Mouse (Mus musculus): ENCODE measurements around the gene Gm8251. TPM values are rescaled to one million over a fixed set of nuclear protein-coding genes. Genes with fewer than 3 reads are reported as not detected.
A peak's percentile ranks its signal among the peaks of the same experiment; 100 is the strongest.

The Gm8251 gene
- 0.09 and 0.21 TPM in 2 replicates for polyA plus RNA-seq (2014; fragmentation: Nextera tagmentation; extraction: Ambion mirVana)

- Histone ChIP-seq H3K27ac (ENCODE audit: low read depth, low read length) (no peak within 1 kb of the TSS), H3K9ac (ENCODE audit: low read depth, low read length) (no peak within 1 kb of the TSS), H3K4me1 (replicated peaks; ENCODE audit: control insufficient read depth, insufficient read depth, low read length) (no peaks in the 10 kb centered on the region), H3K36me3 (ENCODE audit: control insufficient read depth, insufficient read depth, low read length) (no peaks in the 10 kb centered on the region), H3K4me2 (no peak within 1 kb of the TSS), H3K27me3 (replicated peaks; ENCODE audit: control insufficient read depth, insufficient read depth, low read length) (no peaks in the 10 kb centered on the region), H3K9me3 (ENCODE audit: control insufficient read depth, low read length) (no peaks in the 10 kb centered on the region), H3K4me3 (ENCODE audit: low read depth, low read length) (no peak within 1 kb of the TSS)
- no peak for ATAC-seq (replicated peaks; ENCODE audit: low FRiP score)
- 85% methylated on average over 2 of the region's 2 CpGs for WGBS
- no peak for DNase-seq (ENCODE audit: low spot score)
Measured at GRCm38 (mm10) chr1:44061836-44062235, at the start of gene Gm8251. Gene Gm8251, minus strand, starts transcription at chr1:44061936.

- Histone ChIP-seq H3K9me3 (ENCODE audit: control insufficient read depth, low read length) (no peaks in the 10 kb centered on the region), H3K27ac (ENCODE audit: low read depth, low read length) (0 out of 2 replicates have a peak overlapping the region, but pooled peaks have one; percentile 94), H3K4me1 (replicated peaks; ENCODE audit: control insufficient read depth, insufficient read depth, low read length) (peaks cover 6% of the 10 kb centered on the region; the same call in 1 of the 2 replicates), H3K27me3 (replicated peaks; ENCODE audit: control insufficient read depth, insufficient read depth, low read length) (no peaks in the 10 kb centered on the region), H3K9ac (ENCODE audit: low read depth, low read length) (peak overlapping the region; percentile 62), H3K36me3 (ENCODE audit: control insufficient read depth, insufficient read depth, low read length) (peaks cover 9% of the 10 kb centered on the region; the same call in 1 of the 2 replicates), H3K4me2 (peak overlapping the region; percentile 75), H3K4me3 (ENCODE audit: low read depth, low read length) (peak overlapping the region; percentile 91)
- DNase-seq (ENCODE audit: low spot score): peak; percentile 34
- no peak for ATAC-seq (replicated peaks; ENCODE audit: low FRiP score)
- 26% methylated on average over 5 of the region's 5 CpGs for WGBS
Measured at GRCm38 (mm10) chr1:44102939-44103338, 41.2 kb upstream of the Gm8251 start.

GRCm38 (mm10) chr1:44102259-44102717 lies 40.6 kb upstream of the Gm8251 start, which contains the start of gene Tex30:
Gene Tex30, minus strand, starts transcription at chr1:44102441.
- peak; percentile 93 for DNase-seq (ENCODE audit: low spot score)
- Histone ChIP-seq H3K9ac (ENCODE audit: low read depth, low read length) (peak within 1 kb of the TSS; percentile 95), H3K4me3 (ENCODE audit: low read depth, low read length) (peak within 1 kb of the TSS; percentile 91), H3K4me2 (peak within 1 kb of the TSS; percentile 75), H3K36me3 (ENCODE audit: control insufficient read depth, insufficient read depth, low read length) (peaks cover 12% of the 10 kb centered on the region; the same call in 1 of the 2 replicates), H3K27ac (ENCODE audit: low read depth, low read length) (peak within 1 kb of the TSS; percentile 94), H3K9me3 (ENCODE audit: control insufficient read depth, low read length) (no peaks in the 10 kb centered on the region), H3K27me3 (replicated peaks; ENCODE audit: control insufficient read depth, insufficient read depth, low read length) (no peaks in the 10 kb centered on the region), H3K4me1 (replicated peaks; ENCODE audit: control insufficient read depth, insufficient read depth, low read length) (peaks cover 6% of the 10 kb centered on the region; the same call in 1 of the 2 replicates)
- under 1% methylated on average over 53 of the region's 55 CpGs for WGBS
- peak; percentile 94 for ATAC-seq (replicated peaks; ENCODE audit: low FRiP score)

GRCm38 (mm10) chr1:44101448-44102225 lies 39.9 kb upstream of the Gm8251 start:
- peak overlapping the region; percentile 91 for H3K4me3 ChIP-seq (ENCODE audit: low read depth, low read length)
- peak overlapping the region; percentile 94 for H3K27ac ChIP-seq (ENCODE audit: low read depth, low read length)
- no peaks in the 10 kb centered on the region for H3K9me3 ChIP-seq (ENCODE audit: control insufficient read depth, low read length)
- peaks cover 10% of the 10 kb centered on the region; the same call in 1 of the 2 replicates for H3K36me3 ChIP-seq (ENCODE audit: control insufficient read depth, insufficient read depth, low read length)
- H3K4me2 ChIP-seq: peak overlapping the region; percentile 75
- ATAC-seq (replicated peaks; ENCODE audit: low FRiP score): peak; percentile 75
- peak overlapping the region; percentile 95 for H3K9ac ChIP-seq (ENCODE audit: low read depth, low read length)
- H3K4me1 ChIP-seq (replicated peaks; ENCODE audit: control insufficient read depth, insufficient read depth, low read length): peaks cover 6% of the 10 kb centered on the region; the same call in 1 of the 2 replicates
- peak; percentile 65 for DNase-seq (ENCODE audit: low spot score)
- no peaks in the 10 kb centered on the region for H3K27me3 ChIP-seq (replicated peaks; ENCODE audit: control insufficient read depth, insufficient read depth, low read length)
- under 1% methylated on average over 55 of the region's 55 CpGs for WGBS

- no peaks in the 10 kb centered on the region for H3K9me3 ChIP-seq (ENCODE audit: control insufficient read depth, low read length)
- H3K27me3 ChIP-seq (replicated peaks; ENCODE audit: control insufficient read depth, insufficient read depth, low read length): no peaks in the 10 kb centered on the region
- no peak overlapping the region for H3K27ac ChIP-seq (ENCODE audit: low read depth, low read length)
- H3K9ac ChIP-seq (ENCODE audit: low read depth, low read length): no peak overlapping the region
- ATAC-seq (replicated peaks; ENCODE audit: low FRiP score) (no peak), DNase-seq (ENCODE audit: low spot score) (no peak)
- no peak overlapping the region for H3K4me3 ChIP-seq (ENCODE audit: low read depth, low read length)
- no peak overlapping the region for H3K4me2 ChIP-seq
- no peaks in the 10 kb centered on the region for H3K4me1 ChIP-seq (replicated peaks; ENCODE audit: control insufficient read depth, insufficient read depth, low read length)
- H3K36me3 ChIP-seq (ENCODE audit: control insufficient read depth, insufficient read depth, low read length): no peaks in the 10 kb centered on the region
- 0% methylated on average over 1 of the region's 1 CpGs for WGBS
Measured at GRCm38 (mm10) chr1:44064625-44065024, 2.9 kb upstream of the Gm8251 start.

- no peak for ATAC-seq (replicated peaks; ENCODE audit: low FRiP score)
Measured at GRCm38 (mm10) chr1:44063439-44063838, 1.7 kb upstream of the Gm8251 start.

GRCm38 (mm10) chr1:44057805-44058204 lies 3.9 kb downstream of the Gm8251 start:
- Histone ChIP-seq H3K4me3 (ENCODE audit: low read depth, low read length) (no peak overlapping the region), H3K9ac (ENCODE audit: low read depth, low read length) (no peak overlapping the region), H3K36me3 (ENCODE audit: control insufficient read depth, insufficient read depth, low read length) (no peaks in the 10 kb centered on the region), H3K4me1 (replicated peaks; ENCODE audit: control insufficient read depth, insufficient read depth, low read length) (no peaks in the 10 kb centered on the region), H3K27me3 (replicated peaks; ENCODE audit: control insufficient read depth, insufficient read depth, low read length) (no peaks in the 10 kb centered on the region), H3K27ac (ENCODE audit: low read depth, low read length) (no peak overlapping the region), H3K9me3 (ENCODE audit: control insufficient read depth, low read length) (no peaks in the 10 kb centered on the region), H3K4me2 (no peak overlapping the region)
- ATAC-seq (replicated peaks; ENCODE audit: low FRiP score) (no peak), DNase-seq (ENCODE audit: low spot score) (no peak)
- WGBS: 71% methylated on average over 3 of the region's 3 CpGs

More at GRCm38 (mm10) chr1:44063439-44063838, 1.7 kb upstream of the Gm8251 start:
- H3K9ac ChIP-seq (ENCODE audit: low read depth, low read length): no peak overlapping the region
- H3K36me3 ChIP-seq (ENCODE audit: control insufficient read depth, insufficient read depth, low read length): no peaks in the 10 kb centered on the region
- 91% methylated on average over 6 of the region's 6 CpGs for WGBS
- H3K27ac ChIP-seq (ENCODE audit: low read depth, low read length): no peak overlapping the region
- DNase-seq (ENCODE audit: low spot score): no peak
- H3K4me1 ChIP-seq (replicated peaks; ENCODE audit: control insufficient read depth, insufficient read depth, low read length): no peaks in the 10 kb centered on the region
- no peaks in the 10 kb centered on the region for H3K27me3 ChIP-seq (replicated peaks; ENCODE audit: control insufficient read depth, insufficient read depth, low read length)
- no peak overlapping the region for H3K4me3 ChIP-seq (ENCODE audit: low read depth, low read length)
- no peak overlapping the region for H3K4me2 ChIP-seq
- no peaks in the 10 kb centered on the region for H3K9me3 ChIP-seq (ENCODE audit: control insufficient read depth, low read length)

- Histone ChIP-seq H3K36me3 (ENCODE audit: control insufficient read depth, insufficient read depth, low read length) (no peaks in the 10 kb centered on the region), H3K4me2 (no peak overlapping the region), H3K9ac (ENCODE audit: low read depth, low read length) (no peak overlapping the region), H3K4me3 (ENCODE audit: low read depth, low read length) (no peak overlapping the region), H3K9me3 (ENCODE audit: control insufficient read depth, low read length) (no peaks in the 10 kb centered on the region), H3K4me1 (replicated peaks; ENCODE audit: control insufficient read depth, insufficient read depth, low read length) (no peaks in the 10 kb centered on the region), H3K27me3 (replicated peaks; ENCODE audit: control insufficient read depth, insufficient read depth, low read length) (no peaks in the 10 kb centered on the region), H3K27ac (ENCODE audit: low read depth, low read length) (no peak overlapping the region)
- DNase-seq (ENCODE audit: low spot score): no peak
- WGBS: 74% methylated on average over 2 of the region's 2 CpGs
- ATAC-seq (replicated peaks; ENCODE audit: low FRiP score): no peak
Measured at GRCm38 (mm10) chr1:44046556-44046955, 15.2 kb downstream of the Gm8251 start.

All from liver, embryonic 11.5 days (tissue).